Mouse (Mus musculus): Measurements from ENCODE around the gene Ado.

Ado gene

GRCm38 (mm10) chr10:67536621-67537141 is 12.1 kb downstream of the Ado start:
- peak; percentile 47 to 53 for DNase-seq (ENCODE audit: low spot score in 2 of 2)

GRCm38 (mm10) chr10:67535972-67536371 is 12.8 kb downstream of the Ado start:
- DNase-seq (ENCODE audit: low spot score in 2 of 2), result peak; percentile 45 to 67

DNA sequence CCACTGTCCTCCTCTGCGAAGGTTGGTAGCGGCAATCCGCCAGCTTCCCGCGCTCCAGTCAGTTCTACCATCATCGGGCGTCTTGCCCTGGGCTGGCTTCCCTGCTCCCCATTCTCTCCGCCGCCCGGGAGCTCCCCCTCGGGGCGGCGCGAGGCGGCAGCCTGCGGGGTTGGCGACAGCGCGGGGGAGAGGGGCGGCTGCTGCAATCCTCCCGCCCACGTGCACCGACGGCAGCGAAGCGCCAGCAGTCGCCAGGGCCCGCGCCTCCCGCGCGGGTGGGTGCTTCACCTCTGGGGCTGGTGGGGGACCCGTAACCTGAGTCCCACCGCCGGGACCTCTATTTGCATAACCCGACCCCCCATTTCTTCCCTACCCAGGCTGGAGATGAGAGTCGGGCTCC is 13.5 kb downstream of the Ado start, which contains the start of gene Egr2:
TSS of gene Egr2 (plus strand) at position 220 of the 400 bp plus-strand sequence.
- DNase-seq (ENCODE audit: low spot score in 2 of 2), result peak; percentile 46 to 59

DNA sequence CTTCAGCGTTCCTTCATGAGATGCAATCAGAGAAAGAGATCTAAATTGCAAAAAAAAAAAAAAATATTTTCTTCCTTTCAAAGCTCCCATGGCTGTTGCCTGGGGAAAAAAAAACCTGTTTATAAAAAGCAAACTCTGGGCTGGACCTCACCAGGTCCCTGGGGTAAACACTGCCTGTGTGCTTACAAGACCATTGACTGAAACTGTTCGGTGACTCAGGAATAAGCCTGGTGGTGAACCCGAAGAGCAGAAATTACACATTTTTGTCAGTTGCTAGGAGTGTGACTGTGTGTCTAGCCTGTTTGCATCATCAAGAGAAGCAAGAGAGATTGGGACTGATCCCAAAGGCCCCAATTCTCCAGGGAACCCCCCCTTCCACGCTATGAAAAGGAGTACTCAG is 19.0 kb downstream of the Ado start:
- DNase-seq (ENCODE audit: low spot score in 2 of 2), result no peak

DNA sequence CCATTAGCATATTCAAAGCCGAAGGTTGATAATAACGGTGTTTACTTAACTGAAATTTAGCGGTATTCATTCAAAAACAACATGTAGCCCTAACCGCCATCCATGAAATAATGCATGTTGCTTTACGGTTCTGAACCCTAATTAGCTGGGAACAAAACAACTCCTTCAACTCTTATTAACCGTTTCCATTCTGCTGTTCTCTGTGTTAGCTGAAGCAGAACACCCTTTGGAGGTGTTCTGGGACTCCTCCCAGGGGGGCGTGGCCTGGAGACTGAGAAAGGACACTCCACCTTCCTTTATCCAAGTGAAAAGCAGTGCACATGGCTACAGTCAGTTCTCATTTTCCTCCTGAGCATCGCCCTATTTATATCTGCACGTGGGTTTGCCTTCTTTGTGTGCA is 22.3 kb downstream of the Ado start:
- no peak for DNase-seq (ENCODE audit: low spot score in 2 of 2)

DNA sequence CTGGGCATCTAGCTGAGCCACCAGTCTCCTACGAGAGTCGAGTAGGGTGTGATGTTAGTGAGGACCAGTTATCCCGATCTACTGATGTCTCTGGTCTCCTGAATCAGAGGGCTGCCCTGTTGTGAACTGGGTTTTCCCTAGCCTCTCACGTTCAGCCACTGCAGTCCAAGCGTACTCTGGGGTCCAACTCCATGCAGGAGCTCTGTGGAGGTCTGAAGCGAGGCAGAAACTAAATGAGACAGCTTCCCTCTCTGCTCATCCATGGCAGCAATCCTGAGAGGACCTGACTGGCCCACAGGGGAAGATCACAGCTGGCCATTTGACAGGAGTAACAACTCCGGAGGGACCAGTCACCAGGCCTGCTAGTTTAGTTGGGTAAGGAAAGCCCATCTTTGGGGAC is 24.1 kb downstream of the Ado start:
- DNase-seq (ENCODE audit: low spot score in 2 of 2), result no peak

- DNase-seq (ENCODE audit: low spot score in 2 of 2), result no peak
Measured at GRCm38 (mm10) chr10:67524130-67524529, 24.6 kb downstream of the Ado start.

- no peak for DNase-seq (ENCODE audit: low spot score in 2 of 2)
Measured at GRCm38 (mm10) chr10:67518733-67519132, 30.0 kb downstream of the Ado start.

DNA sequence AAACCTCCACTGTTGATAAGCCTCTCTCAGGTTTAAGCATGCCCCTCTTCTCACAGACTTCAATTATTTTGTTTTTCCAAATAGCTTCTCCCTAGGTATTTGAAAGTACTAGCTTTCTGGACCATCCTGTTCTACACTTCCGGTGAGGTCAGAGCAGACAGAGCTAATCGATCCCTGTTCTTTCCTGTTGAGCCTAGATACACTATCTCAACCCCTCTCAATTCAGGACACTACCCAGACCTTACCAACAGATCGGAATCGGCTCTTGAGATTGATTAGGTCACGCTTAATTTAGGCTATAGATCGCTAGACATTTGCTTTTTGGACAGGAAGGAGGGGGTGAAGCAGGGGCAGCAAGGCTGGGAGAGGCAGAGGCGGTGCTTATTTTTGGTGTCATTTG is 35.9 kb downstream of the Ado start:
- DNase-seq (ENCODE audit: low spot score in 2 of 2), result no peak

- no peak for DNase-seq (ENCODE audit: low spot score in 2 of 2)
Measured at GRCm38 (mm10) chr10:67512211-67512610, 36.5 kb downstream of the Ado start.

GRCm38 (mm10) chr10:67505248-67505647 is 43.5 kb downstream of the Ado start:
- no peak for DNase-seq (ENCODE audit: low spot score in 2 of 2)

DNA sequence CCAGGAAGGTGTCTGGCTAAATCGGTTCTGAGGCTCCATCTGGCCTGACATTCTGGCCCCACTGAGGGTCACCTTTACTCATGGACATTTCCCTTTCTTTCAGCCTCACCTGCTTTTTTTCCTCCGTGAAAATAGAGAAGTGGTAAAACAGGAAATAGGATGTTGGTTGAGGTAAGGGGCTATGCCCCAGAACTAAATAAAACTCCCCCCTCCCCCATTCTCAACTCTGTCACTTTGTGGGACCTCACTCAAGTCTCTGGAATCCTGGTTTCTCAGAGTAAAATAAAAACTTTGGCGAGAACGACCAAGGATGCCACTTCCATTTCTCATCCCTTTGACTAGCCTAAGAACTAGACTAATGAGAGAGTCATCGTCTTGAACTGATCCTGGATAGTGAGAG is 44.7 kb downstream of the Ado start:
- peak in 1 of 2 experiments; percentile 48 for DNase-seq (ENCODE audit: low spot score in 2 of 2)

- peak; percentile 76 to 77 for DNase-seq (ENCODE audit: low spot score in 2 of 2)
Measured at GRCm38 (mm10) chr10:67503320-67503995, 45.3 kb downstream of the Ado start.

DNA sequence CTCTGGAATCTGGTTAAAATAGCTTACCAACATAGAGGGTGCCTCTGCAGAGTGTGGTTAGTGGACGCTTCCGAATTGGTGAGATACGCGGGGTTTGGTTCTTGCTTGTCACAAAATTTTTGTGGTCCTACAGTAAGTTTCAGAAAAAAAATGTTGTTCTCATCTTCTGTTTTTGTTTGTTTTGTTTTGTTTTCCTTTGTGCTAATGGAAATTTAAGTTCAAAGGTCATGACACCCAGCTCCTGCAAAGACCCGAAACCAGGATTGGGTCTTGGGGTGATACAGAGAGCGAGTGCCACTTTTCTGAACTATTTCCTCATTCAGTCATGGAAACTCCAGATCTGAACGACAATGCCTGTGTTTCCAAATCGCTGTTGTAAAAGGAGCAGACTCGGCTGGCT is 50.8 kb downstream of the Ado start:
- DNase-seq (ENCODE audit: low spot score in 2 of 2), result no peak

- DNase-seq (ENCODE audit: low spot score in 2 of 2), result no peak
Measured at GRCm38 (mm10) chr10:67497144-67497892, 51.4 kb downstream of the Ado start.

Measured in thymus, postnatal 10 days (tissue).